Mouse (Mus musculus): ENCODE measurements around the gene Mvp. TPM values are rescaled to one million over a fixed set of nuclear protein-coding genes. Genes with fewer than 3 reads are reported as not detected.

Gene Mvp
- polyA plus RNA-seq, 1 experiment from 2014 or later = 7.8 TPM

GRCm38 (mm10) chr7:127018416-127019305 is 4.2 kb upstream of the Mvp start:
- no peaks in the 10 kb centered on the region for H3K27me3 ChIP-seq
- H3K27ac ChIP-seq = peak overlapping the region; percentile 56
- peak overlapping the region; percentile 48; the same call in 1 of the 2 replicates for H3K9ac ChIP-seq
- H3K36me3 ChIP-seq = peaks cover 34% of the 10 kb centered on the region
- H3K9me3 ChIP-seq (replicated peaks) = no peaks in the 10 kb centered on the region
- H3K4me1 ChIP-seq (replicated peaks) = peaks cover 85% of the 10 kb centered on the region
- no peak for ATAC-seq (ENCODE audit: low read depth)
- no peak for DNase-seq
- no peak overlapping the region for H3K4me3 ChIP-seq (replicated peaks)
- 79% methylated on average over 15 of the region's 15 CpGs for WGBS (ENCODE audit: insufficient replicate concordance)
- 0 out of 2 replicates have a peak overlapping the region, but pooled peaks have one; percentile 19 for H3K4me2 ChIP-seq

GRCm38 (mm10) chr7:127017950-127018345 is 3.5 kb upstream of the Mvp start:
- Histone ChIP-seq H3K4me3 (replicated peaks) (no peak overlapping the region), H3K27me3 (no peaks in the 10 kb centered on the region), H3K9me3 (replicated peaks) (no peaks in the 10 kb centered on the region), H3K36me3 (peaks cover 34% of the 10 kb centered on the region), H3K4me1 (replicated peaks) (peaks cover 85% of the 10 kb centered on the region), H3K27ac (peak overlapping the region; percentile 56), H3K9ac (peak overlapping the region; percentile 48; the same call in 1 of the 2 replicates), H3K4me2 (0 out of 2 replicates have a peak overlapping the region, but pooled peaks have one; percentile 19)
- 57% methylated on average over 6 of the region's 6 CpGs for WGBS (ENCODE audit: insufficient replicate concordance)
- ATAC-seq (ENCODE audit: low read depth) = no peak
- DNase-seq = no peak

GRCm38 (mm10) chr7:127016971-127017949 is 2.8 kb upstream of the Mvp start, which contains the start of gene Pagr1a:
Gene Pagr1a (minus strand): TSS chr7:127017352.
- DNase-seq (peak; percentile 97), ATAC-seq (ENCODE audit: low read depth) (peak; percentile 81)
- H3K36me3 ChIP-seq = peaks cover 32% of the 10 kb centered on the region
- H3K4me1 ChIP-seq (replicated peaks) = peaks cover 84% of the 10 kb centered on the region
- H3K4me3 ChIP-seq (replicated peaks) = peak within 1 kb of the TSS; percentile 86
- H3K4me2 ChIP-seq = peak within 1 kb of the TSS; percentile 95
- no peaks in the 10 kb centered on the region for H3K27me3 ChIP-seq
- peak within 1 kb of the TSS; percentile 93 for H3K27ac ChIP-seq
- peak within 1 kb of the TSS; percentile 94 for H3K9ac ChIP-seq
- H3K9me3 ChIP-seq (replicated peaks) = no peaks in the 10 kb centered on the region
- 5% methylated on average over 39 of the region's 39 CpGs for WGBS (ENCODE audit: insufficient replicate concordance)

GRCm38 (mm10) chr7:127016486-127016938 is 2.1 kb upstream of the Mvp start:
- peak; percentile 66 for DNase-seq

GRCm38 (mm10) chr7:127016481-127016485 is 1.9 kb upstream of the Mvp start, which contains the start of gene Pagr1b:
Gene Pagr1b (minus strand): TSS chr7:127016484.
- DNase-seq (no peak), ATAC-seq (ENCODE audit: low read depth) (no peak)
- H3K9ac ChIP-seq = peak within 1 kb of the TSS; percentile 94
- peaks cover 83% of the 10 kb centered on the region for H3K4me1 ChIP-seq (replicated peaks)
- peaks cover 24% of the 10 kb centered on the region for H3K36me3 ChIP-seq
- H3K9me3 ChIP-seq (replicated peaks) = no peaks in the 10 kb centered on the region
- H3K27ac ChIP-seq = peak within 1 kb of the TSS; percentile 93
- peak within 1 kb of the TSS; percentile 86 for H3K4me3 ChIP-seq (replicated peaks)
- H3K27me3 ChIP-seq = no peaks in the 10 kb centered on the region
- peak within 1 kb of the TSS; percentile 95 for H3K4me2 ChIP-seq

More at GRCm38 (mm10) chr7:127016486-127016938, 2.1 kb upstream of the Mvp start:
- Histone ChIP-seq H3K4me1 (replicated peaks) (peaks cover 83% of the 10 kb centered on the region), H3K9me3 (replicated peaks) (no peaks in the 10 kb centered on the region), H3K4me2 (peak overlapping the region; percentile 95), H3K4me3 (replicated peaks) (peak overlapping the region; percentile 86), H3K27ac (peak overlapping the region; percentile 93), H3K9ac (peak overlapping the region; percentile 94), H3K36me3 (peaks cover 24% of the 10 kb centered on the region), H3K27me3 (no peaks in the 10 kb centered on the region)
- ATAC-seq (ENCODE audit: low read depth) = peak; percentile 69
- WGBS (ENCODE audit: insufficient replicate concordance) = 0% methylated on average over 22 of the region's 22 CpGs

GRCm38 (mm10) chr7:127016081-127016480 is 1.7 kb upstream of the Mvp start:
- DNase-seq (peak; percentile 66), ATAC-seq (ENCODE audit: low read depth) (peak; percentile 52)
- WGBS (ENCODE audit: insufficient replicate concordance) = 3% methylated on average over 10 of the region's 10 CpGs
- Histone ChIP-seq H3K4me2 (peak overlapping the region; percentile 95), H3K27ac (peak overlapping the region; percentile 93), H3K27me3 (no peaks in the 10 kb centered on the region), H3K4me1 (replicated peaks) (peaks cover 82% of the 10 kb centered on the region), H3K36me3 (peaks cover 24% of the 10 kb centered on the region), H3K9me3 (replicated peaks) (no peaks in the 10 kb centered on the region), H3K4me3 (replicated peaks) (peak overlapping the region; percentile 86), H3K9ac (peak overlapping the region; percentile 94)

GRCm38 (mm10) chr7:127014993-127015392 is 572 bp upstream of the Mvp start:
- H3K27me3 ChIP-seq = no peaks in the 10 kb centered on the region
- H3K36me3 ChIP-seq = peaks cover 24% of the 10 kb centered on the region
- H3K4me2 ChIP-seq = peak overlapping the region; percentile 95
- ATAC-seq (ENCODE audit: low read depth) (no peak), DNase-seq (no peak)
- H3K9me3 ChIP-seq (replicated peaks) = no peaks in the 10 kb centered on the region
- peak overlapping the region; percentile 94 for H3K9ac ChIP-seq
- peaks cover 81% of the 10 kb centered on the region for H3K4me1 ChIP-seq (replicated peaks)
- peak overlapping the region; percentile 86; the same call in 1 of the 2 replicates for H3K4me3 ChIP-seq (replicated peaks)
- H3K27ac ChIP-seq = peak overlapping the region; percentile 93
- 86% methylated on average over 12 of the region's 12 CpGs for whole genome bisulfite sequencing (ENCODE audit: insufficient replicate concordance)

GRCm38 (mm10) chr7:127013385-127013784 is 1.0 kb downstream of the Mvp start:
- no peak for ATAC-seq (ENCODE audit: low read depth)
- no peak for DNase-seq
- Histone ChIP-seq H3K27me3 (no peaks in the 10 kb centered on the region), H3K4me3 (replicated peaks) (peak overlapping the region; percentile 86; the same call in 1 of the 2 replicates), H3K9ac (peak overlapping the region; percentile 73; the same call in 1 of the 2 replicates), H3K27ac (no peak overlapping the region), H3K36me3 (peaks cover 24% of the 10 kb centered on the region), H3K4me2 (peak overlapping the region; percentile 95), H3K9me3 (replicated peaks) (no peaks in the 10 kb centered on the region), H3K4me1 (replicated peaks) (peaks cover 86% of the 10 kb centered on the region)
- WGBS (ENCODE audit: insufficient replicate concordance) = 81% methylated on average over 6 of the region's 6 CpGs

- 89% methylated on average over 10 of the region's 10 CpGs for WGBS (ENCODE audit: insufficient replicate concordance)
- Histone ChIP-seq H3K4me1 (replicated peaks) (peaks cover 86% of the 10 kb centered on the region), H3K4me2 (no peak overlapping the region), H3K9ac (no peak overlapping the region), H3K27ac (no peak overlapping the region), H3K4me3 (replicated peaks) (no peak overlapping the region), H3K9me3 (replicated peaks) (no peaks in the 10 kb centered on the region), H3K27me3 (no peaks in the 10 kb centered on the region), H3K36me3 (peaks cover 24% of the 10 kb centered on the region)
- no peak for ATAC-seq (ENCODE audit: low read depth)
- DNase-seq = no peak
Observed at GRCm38 (mm10) chr7:127012845-127013244, 1.6 kb downstream of the Mvp start.

GRCm38 (mm10) chr7:127012374-127012773 is 2.0 kb downstream of the Mvp start:
- peaks cover 86% of the 10 kb centered on the region for H3K4me1 ChIP-seq (replicated peaks)
- WGBS (ENCODE audit: insufficient replicate concordance) = 72% methylated on average over 6 of the region's 6 CpGs
- no peak for ATAC-seq (ENCODE audit: low read depth)
- H3K36me3 ChIP-seq = peaks cover 24% of the 10 kb centered on the region
- no peak overlapping the region for H3K4me2 ChIP-seq
- no peaks in the 10 kb centered on the region for H3K27me3 ChIP-seq
- no peak for DNase-seq
- H3K9ac ChIP-seq = no peak overlapping the region
- H3K9me3 ChIP-seq (replicated peaks) = no peaks in the 10 kb centered on the region
- H3K27ac ChIP-seq = 0 out of 2 replicates have a peak overlapping the region, but pooled peaks have one; percentile 32
- H3K4me3 ChIP-seq (replicated peaks) = no peak overlapping the region

GRCm38 (mm10) chr7:127011717-127012116 is 2.7 kb downstream of the Mvp start:
- peak overlapping the region; percentile 38 for H3K27ac ChIP-seq
- H3K4me2 ChIP-seq = no peak overlapping the region
- no peaks in the 10 kb centered on the region for H3K9me3 ChIP-seq (replicated peaks)
- H3K4me1 ChIP-seq (replicated peaks) = peaks cover 88% of the 10 kb centered on the region
- no peaks in the 10 kb centered on the region for H3K27me3 ChIP-seq
- peaks cover 24% of the 10 kb centered on the region for H3K36me3 ChIP-seq
- no peak overlapping the region for H3K4me3 ChIP-seq (replicated peaks)
- 72% methylated on average over 2 of the region's 2 CpGs for WGBS (ENCODE audit: insufficient replicate concordance)
- no peak for DNase-seq
- no peak for ATAC-seq (ENCODE audit: low read depth)
- H3K9ac ChIP-seq = 0 out of 2 replicates have a peak overlapping the region, but pooled peaks have one; percentile 5

All from liver, embryonic 13.5 days (tissue).